Mouse (Mus musculus) left cerebral cortex, postnatal 36 days (tissue): ENCODE measurements around the gene Trp53inp2. TPM values are rescaled to one million over a fixed set of nuclear protein-coding genes. Genes with fewer than 3 reads are reported as not detected.

Source experiments
- DNase-seq, 2 experiments: peaks; one replicate each; pipeline ENCODE4 v3.0.0; 2021 to 2022; ENCODE audit warnings: low spot score in 2 of 2, mixed read lengths in 1 of 2
- intact Hi-C: fragments of 180-260 bp; cut with DNase I; formaldehyde crosslinking; loops from one replicate; pipeline ENCODE4 v1.15.1; 2025
- total RNA-seq, 2 experiments: library from RNA; stranded (reverse); gene quantifications; 2 replicates each; pipeline ENCODE4 v1.2.3; 2021

Gene Trp53inp2
- 100 to 1,000 TPM; 147 to 173 TPM for total RNA-seq

DNA sequence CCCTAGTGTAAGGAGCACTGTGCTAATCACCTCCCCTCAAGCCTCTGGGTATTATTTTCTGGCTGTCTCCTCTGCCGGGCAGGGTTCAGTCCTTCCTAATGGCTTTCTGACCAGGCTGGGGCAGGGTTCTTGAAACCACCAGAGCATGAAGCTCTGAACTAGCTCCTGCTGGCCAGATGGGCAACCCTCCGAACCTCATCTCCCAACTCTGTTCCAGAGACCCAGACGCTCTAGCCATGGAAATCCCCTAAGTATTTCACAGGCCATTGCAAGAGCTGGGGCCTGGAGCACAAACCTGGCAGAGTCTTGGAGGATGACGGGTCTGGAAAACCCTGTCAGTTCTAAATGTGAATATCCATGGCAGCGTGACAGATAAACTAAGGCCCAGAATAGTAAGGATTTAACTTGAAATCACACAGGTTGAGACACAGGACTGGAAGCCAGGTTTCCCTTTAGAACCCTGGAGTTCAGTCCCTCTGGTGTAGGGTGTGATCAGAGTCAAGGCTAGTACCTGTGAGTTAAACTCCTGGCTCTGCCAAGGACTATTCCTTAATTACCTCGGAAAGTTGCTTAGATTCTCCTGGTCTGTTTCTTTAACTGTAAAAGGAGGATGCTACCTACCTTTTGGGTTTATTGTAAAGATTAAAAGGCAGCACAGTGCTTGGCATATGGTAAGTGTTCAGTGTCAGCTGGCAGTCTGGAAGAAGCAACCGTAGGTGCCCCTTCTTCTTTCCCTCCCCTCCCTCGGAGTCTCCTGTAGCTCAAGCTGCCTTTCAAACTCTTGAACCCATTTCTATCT lies at the start of gene Trp53inp2:
TSS of gene Trp53inp2 (plus strand) at position 799 of the 799 bp plus-strand sequence.
- DNase-seq, result no peak
- intact Hi-C loops, result loop anchor here (10.0 kb wide), 2 partner anchors 106 to 296 kb away; partner anchors contain the start of gene Map1lc3a

DNA sequence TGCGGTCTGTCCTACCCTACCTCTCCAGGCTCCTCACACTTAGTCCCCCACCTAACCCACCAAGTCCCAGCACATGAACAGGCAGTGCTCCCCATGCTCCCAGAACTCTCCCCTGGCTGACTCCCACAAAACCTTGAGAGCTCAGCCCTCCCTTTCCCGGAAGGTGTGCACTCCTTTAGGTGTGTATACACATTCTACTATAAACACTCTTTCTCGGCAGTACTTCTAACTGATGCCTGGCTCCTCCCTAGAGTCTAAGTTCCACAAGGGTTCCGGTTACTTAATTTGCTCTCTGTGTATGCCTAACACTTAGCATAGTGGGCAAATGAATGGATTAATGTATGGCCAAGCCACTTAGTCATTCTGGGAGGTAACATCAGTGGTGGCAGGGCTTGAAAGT lies 49.5 kb upstream of the Trp53inp2 start:
- intact Hi-C loops, result no loop called here
- DNase-seq, result no peak

DNA sequence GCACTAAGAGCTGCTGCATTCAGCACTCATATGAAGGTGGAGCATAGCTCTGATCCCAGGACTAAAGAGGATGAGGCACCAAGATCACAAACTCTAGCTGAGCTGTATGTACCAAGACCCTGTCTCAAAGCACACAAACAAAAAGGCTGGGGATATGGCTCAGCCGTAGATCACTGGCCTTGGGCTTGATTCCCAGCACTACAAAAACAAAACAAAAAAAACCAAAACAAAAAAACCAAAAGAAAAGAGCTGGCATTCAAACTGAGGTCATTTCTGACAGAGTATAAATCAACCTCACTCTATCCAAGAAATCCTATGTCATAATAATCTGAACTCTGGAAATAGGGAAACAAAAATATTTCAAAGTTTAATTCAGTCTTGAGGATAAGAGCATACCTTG lies 47.4 kb upstream of the Trp53inp2 start:
- intact Hi-C loops, result no loop called here
- no peak for DNase-seq

GRCm38 (mm10) chr2:155335231-155335630 lies 45.6 kb upstream of the Trp53inp2 start:
- no peak for DNase-seq
- intact Hi-C loops, result no loop called here

DNA sequence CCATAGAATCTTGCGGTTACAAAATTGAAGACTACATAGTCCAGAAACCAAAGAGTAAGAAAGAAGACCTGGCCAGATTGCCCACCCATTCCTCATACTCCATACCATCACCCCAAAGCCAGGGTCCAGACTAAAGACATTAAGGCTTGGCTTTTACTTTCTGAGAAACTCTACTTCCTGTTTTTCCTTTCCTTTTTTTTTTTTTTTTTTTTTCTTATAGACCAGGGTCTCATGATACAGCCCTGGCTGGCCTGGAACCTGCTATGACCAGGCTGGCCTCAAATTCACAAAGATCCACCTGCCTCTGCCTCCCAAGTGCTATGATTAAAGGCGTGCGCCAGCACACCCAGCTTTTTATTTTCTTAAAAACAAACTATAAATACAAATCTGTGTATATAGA lies 44.6 kb upstream of the Trp53inp2 start:
- intact Hi-C loops, result no loop called here
- DNase-seq, result no peak

GRCm38 (mm10) chr2:155340166-155340565 lies 40.7 kb upstream of the Trp53inp2 start:
- DNase-seq, result no peak
- intact Hi-C loops, result no loop called here

DNA sequence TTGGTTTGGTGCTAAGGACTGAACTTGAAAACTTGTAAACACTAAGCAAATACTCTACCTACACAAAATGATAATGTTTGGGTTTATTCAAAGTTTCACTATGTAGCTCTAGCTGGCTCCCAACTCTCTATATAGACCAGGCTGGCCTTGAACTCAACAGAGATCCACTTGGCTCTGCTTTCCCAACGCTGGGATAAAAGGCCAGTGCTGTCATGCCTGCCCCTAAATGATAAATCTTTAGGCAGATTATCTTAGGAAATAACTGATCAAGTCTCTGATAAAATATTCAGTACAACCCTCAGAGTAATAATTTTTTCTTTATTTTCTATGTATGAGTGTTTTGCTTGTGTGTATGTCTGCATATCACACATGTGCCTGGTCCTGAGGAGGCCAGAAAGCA lies 34.2 kb upstream of the Trp53inp2 start:
- DNase-seq, result no peak
- intact Hi-C loops, result no loop called here

- intact Hi-C loops, result no loop called here
- DNase-seq, result no peak
These were observed 26.5 kb upstream of the Trp53inp2 start for GRCm38 (mm10) chr2:155354402-155354801.

DNA sequence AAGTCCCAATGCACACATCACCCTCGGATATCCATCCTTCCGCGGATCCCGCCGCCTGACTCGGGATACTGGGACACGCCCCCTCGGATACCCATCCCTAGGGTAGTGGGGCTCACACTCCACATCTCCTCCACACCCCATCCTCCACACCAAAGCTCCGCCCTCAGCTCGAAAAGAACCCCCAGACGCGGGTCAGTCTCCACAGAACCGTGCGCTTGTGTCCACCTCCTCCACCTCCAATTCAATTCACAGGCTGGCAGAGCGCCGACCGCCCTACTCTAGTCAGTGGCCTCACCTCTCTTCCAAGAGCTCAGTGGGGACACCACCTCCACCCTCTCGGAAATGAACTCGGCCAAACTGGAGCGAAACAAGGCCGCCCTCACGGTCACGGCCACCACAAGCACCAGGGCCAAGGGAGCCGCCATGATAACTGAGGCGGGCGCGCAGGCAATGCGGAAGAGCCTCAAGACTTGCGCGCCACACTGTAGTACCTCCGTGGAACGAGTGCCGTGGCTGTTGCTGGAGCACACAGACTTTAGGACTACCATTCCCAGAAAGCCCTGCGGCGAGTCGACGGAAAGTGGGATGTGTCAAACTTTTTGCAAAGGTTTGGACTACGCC lies 23.8 kb upstream of the Trp53inp2 start, which contains the start of gene Pigu:
TSS of gene Pigu (minus strand) at position 460 of the 621 bp plus-strand sequence.
- intact Hi-C loops, result loop anchor here (2.0 kb wide), 1 partner anchor 26 kb away; no protein-coding TSS in a partner anchor
- DNase-seq, result peak; percentile 95

DNA sequence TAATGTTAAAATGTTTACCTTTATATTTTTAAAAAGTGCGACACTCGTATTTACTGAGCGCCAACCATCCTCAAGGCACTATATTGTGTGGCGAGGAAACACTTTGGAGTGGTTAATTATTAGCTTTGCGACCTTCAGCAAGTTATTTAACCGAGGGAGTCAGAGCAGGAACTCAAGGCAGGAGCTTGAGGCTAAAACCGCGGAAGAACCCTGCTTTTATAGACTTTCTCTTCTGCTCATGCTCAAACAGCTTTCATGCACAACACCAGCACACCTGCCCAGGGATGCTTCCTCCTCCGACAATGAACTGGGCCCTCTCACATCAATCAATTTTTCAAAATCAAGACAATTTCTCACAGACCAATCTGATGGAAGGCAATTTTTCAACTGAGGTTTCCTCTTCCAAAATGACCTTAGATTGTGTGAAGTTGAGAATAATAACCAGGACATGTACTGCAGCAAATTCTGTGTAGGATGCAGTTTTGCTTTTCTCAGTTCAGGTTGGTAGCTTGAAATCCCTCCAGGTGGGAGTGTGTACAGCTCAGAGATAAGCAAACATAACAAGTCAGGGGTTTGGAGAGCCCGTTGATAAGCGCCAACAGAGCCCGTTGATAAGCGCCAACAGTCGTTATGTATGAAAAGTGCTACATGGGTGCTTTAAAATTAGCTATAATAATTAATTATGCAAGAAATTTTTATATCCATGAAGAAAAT lies 23.0 kb upstream of the Trp53inp2 start:
- intact Hi-C loops, result loop anchor here (2.0 kb wide), 1 partner anchor 25 kb away; no protein-coding TSS in a partner anchor
- DNase-seq, result peak in 1 of 2 experiments; percentile 17

DNA sequence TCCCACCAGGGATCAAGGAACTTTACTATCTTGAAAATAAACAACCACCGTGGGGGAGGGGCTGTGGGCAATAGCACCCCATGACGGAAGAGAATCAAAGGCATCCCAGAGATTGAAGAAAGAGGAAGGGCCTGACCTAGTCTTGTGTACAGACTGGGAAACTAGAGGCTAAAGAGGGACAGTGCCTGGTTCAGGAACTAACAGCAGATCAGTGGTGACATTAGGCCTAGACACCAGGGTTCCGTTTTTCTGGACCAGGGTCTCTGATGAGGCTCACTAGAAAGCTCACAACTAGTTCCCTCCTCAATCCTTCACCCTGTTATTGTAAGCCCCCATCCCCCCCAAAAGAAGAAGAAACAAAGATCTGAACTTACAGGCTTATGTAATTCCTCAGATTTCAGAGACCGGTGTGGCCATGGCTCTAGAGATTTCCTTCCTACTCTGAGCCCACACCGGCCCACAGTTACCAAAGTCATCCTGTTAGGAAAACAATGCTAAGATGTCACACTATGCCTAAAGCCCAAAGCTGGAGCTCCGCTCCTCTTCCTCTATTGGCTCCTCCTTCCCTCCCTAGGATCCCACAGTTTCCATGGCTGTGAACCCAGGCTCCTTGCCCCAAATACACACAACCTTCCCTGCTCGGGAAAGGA lies 13.1 kb upstream of the Trp53inp2 start:
- intact Hi-C loops, result no loop called here
- no peak for DNase-seq

DNA sequence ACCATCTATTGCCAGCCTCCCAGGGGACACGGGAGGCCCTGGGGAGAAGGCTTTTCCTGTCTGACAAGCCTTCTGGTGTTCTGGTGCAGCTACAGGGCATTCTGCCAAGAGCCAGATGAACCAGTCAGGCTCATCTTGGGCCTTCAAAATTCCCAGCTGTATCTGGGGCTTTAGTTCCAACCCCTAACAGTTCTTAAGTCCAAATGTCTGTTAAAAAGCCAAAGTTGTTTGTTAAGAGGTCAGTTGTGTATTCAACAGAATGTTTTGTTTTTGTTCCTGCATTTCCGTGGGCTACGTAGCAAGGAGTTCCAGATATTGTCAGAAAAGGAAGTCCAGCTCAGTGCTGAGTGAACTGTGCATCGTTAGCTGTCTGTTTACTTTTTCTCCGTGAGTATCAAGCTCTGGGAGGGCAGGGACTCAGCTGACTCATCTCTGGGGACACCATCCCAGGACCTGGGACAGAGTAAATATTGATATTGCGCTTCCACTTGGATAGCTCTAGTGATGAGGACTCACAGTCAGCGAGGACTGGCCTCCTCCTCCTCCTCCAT lies 11.5 kb upstream of the Trp53inp2 start:
- intact Hi-C loops, result no loop called here
- no peak for DNase-seq

- DNase-seq, result no peak
- intact Hi-C loops, result no loop called here
These were observed 8.4 kb upstream of the Trp53inp2 start for GRCm38 (mm10) chr2:155372451-155372850.

DNA sequence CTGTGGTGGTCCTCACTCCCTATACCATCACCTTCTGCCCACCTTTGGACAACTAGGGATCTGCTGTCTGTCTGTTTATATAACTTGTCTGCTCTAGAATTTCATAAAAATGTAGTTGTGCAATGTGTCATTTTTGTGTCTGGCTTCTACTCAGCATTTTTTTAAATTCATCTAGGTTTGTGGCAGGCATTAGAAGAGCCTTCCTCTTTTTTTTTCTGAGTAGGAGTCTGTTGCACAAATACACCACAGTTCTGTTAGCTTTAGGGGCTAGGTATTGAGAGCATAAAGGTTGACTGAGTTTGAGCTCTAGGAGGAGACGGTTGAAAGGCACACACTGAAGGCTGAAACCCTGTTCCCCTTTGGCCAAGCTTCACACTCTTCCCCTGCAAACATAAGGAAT lies 7.6 kb upstream of the Trp53inp2 start:
- intact Hi-C loops, result no loop called here
- no peak for DNase-seq

GRCm38 (mm10) chr2:155373886-155374285 lies 7.0 kb upstream of the Trp53inp2 start:
- no peak for DNase-seq
- intact Hi-C loops, result no loop called here

- intact Hi-C loops, result no loop called here
- DNase-seq, result no peak
These were observed 6.3 kb upstream of the Trp53inp2 start for GRCm38 (mm10) chr2:155374521-155374920.

GRCm38 (mm10) chr2:155376191-155376590 lies 4.7 kb upstream of the Trp53inp2 start:
- DNase-seq, result no peak
- intact Hi-C loops, result no loop called here

DNA sequence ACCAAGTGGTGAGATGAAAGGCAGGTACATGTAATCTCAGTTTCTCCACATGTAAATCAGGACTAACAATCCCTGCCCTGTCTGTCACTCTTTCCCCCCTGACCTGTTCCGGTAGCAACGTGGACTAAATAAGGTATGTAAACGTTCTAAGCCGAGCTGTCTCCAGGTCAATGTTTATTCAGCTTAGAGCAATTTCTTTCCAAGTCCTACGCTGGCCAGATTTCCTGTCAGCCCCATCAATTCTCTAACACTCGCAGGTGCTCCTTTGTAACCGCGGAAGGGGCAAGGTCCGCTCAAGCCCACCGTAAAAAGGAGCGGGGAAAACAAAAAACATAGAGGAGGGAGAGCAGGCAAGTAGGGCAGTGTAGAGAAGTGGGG lies 190 bp downstream of the Trp53inp2 start:
- intact Hi-C loops, result loop anchor here (10.0 kb wide), 2 partner anchors 106 to 296 kb away; partner anchors contain the start of gene Map1lc3a
- DNase-seq, result no peak

GRCm38 (mm10) chr2:155381643-155382331 lies 928 bp downstream of the Trp53inp2 start:
- peak; percentile 96 to 97 for DNase-seq
- intact Hi-C loops, result loop anchor here (2.0 to 10.0 kb wide), 3 partner anchors 25 to 297 kb away; partner anchors contain the start of genes Map1lc3a and Pigu
